Mouse (Mus musculus): Measurements from ENCODE around the gene Six6. TPM values are rescaled to one million over a fixed set of nuclear protein-coding genes. Genes with fewer than 3 reads are reported as not detected.

The Six6 gene
- polyA plus RNA-seq, 1 experiment, result not detected

- H3K27ac ChIP-seq (replicated peaks; ENCODE audit: low read depth, low read length), result no peak overlapping the region
- no peaks in the 10 kb centered on the region for H3K4me1 ChIP-seq (ENCODE audit: control insufficient read depth, insufficient read depth, insufficient read length, low read length)
- peak overlapping the region; percentile 10; the same call in 1 of the 2 replicates for H3K4me3 ChIP-seq (ENCODE audit: insufficient read depth, low read depth, low read length)
Measured at GRCm38 (mm10) chr12:72945301-72946063, 5.8 kb downstream of the Six6 start.

GRCm38 (mm10) chr12:72946064-72946395, 6.3 kb downstream of the Six6 start:
- H3K27ac ChIP-seq (replicated peaks; ENCODE audit: low read depth, low read length), result no peak overlapping the region
- no peaks in the 10 kb centered on the region for H3K4me1 ChIP-seq (ENCODE audit: control insufficient read depth, insufficient read depth, insufficient read length, low read length)
- H3K4me3 ChIP-seq (ENCODE audit: insufficient read depth, low read depth, low read length), result no peak overlapping the region

- no peaks in the 10 kb centered on the region for H3K4me1 ChIP-seq (ENCODE audit: control insufficient read depth, insufficient read depth, insufficient read length, low read length)
- no peak overlapping the region for H3K27ac ChIP-seq (replicated peaks; ENCODE audit: low read depth, low read length)
- H3K4me3 ChIP-seq (ENCODE audit: insufficient read depth, low read depth, low read length), result no peak overlapping the region
Measured at GRCm38 (mm10) chr12:72946805-72947204, 7.1 kb downstream of the Six6 start.

GRCm38 (mm10) chr12:72947335-72947734, 7.6 kb downstream of the Six6 start:
- H3K4me1 ChIP-seq (ENCODE audit: control insufficient read depth, insufficient read depth, insufficient read length, low read length), result no peaks in the 10 kb centered on the region
- no peak overlapping the region for H3K27ac ChIP-seq (replicated peaks; ENCODE audit: low read depth, low read length)
- H3K4me3 ChIP-seq (ENCODE audit: insufficient read depth, low read depth, low read length), result no peak overlapping the region

- Histone ChIP-seq H3K4me3 (ENCODE audit: insufficient read depth, low read depth, low read length) (no peak overlapping the region), H3K27ac (replicated peaks; ENCODE audit: low read depth, low read length) (no peak overlapping the region), H3K4me1 (ENCODE audit: control insufficient read depth, insufficient read depth, insufficient read length, low read length) (no peaks in the 10 kb centered on the region)
Measured at GRCm38 (mm10) chr12:72953089-72953488, 13.4 kb downstream of the Six6 start.

GRCm38 (mm10) chr12:72953858-72954257, 14.2 kb downstream of the Six6 start:
- Histone ChIP-seq H3K4me1 (ENCODE audit: control insufficient read depth, insufficient read depth, insufficient read length, low read length) (no peaks in the 10 kb centered on the region), H3K4me3 (ENCODE audit: insufficient read depth, low read depth, low read length) (no peak overlapping the region), H3K27ac (replicated peaks; ENCODE audit: low read depth, low read length) (no peak overlapping the region)

GRCm38 (mm10) chr12:72954906-72955305, 15.2 kb downstream of the Six6 start:
- no peak overlapping the region for H3K27ac ChIP-seq (replicated peaks; ENCODE audit: low read depth, low read length)
- H3K4me3 ChIP-seq (ENCODE audit: insufficient read depth, low read depth, low read length), result no peak overlapping the region
- H3K4me1 ChIP-seq (ENCODE audit: control insufficient read depth, insufficient read depth, insufficient read length, low read length), result no peaks in the 10 kb centered on the region

- no peak overlapping the region for H3K27ac ChIP-seq (replicated peaks; ENCODE audit: low read depth, low read length)
Measured at GRCm38 (mm10) chr12:72957829-72958424, 18.2 kb downstream of the Six6 start.

GRCm38 (mm10) chr12:72958446-72958845, 18.8 kb downstream of the Six6 start:
- Histone ChIP-seq H3K4me1 (ENCODE audit: control insufficient read depth, insufficient read depth, insufficient read length, low read length) (no peaks in the 10 kb centered on the region), H3K4me3 (ENCODE audit: insufficient read depth, low read depth, low read length) (no peak overlapping the region), H3K27ac (replicated peaks; ENCODE audit: low read depth, low read length) (no peak overlapping the region)

More at GRCm38 (mm10) chr12:72957829-72958424, 18.2 kb downstream of the Six6 start:
- Histone ChIP-seq H3K4me1 (ENCODE audit: control insufficient read depth, insufficient read depth, insufficient read length, low read length) (no peaks in the 10 kb centered on the region), H3K4me3 (ENCODE audit: insufficient read depth, low read depth, low read length) (no peak overlapping the region)

- H3K4me1 ChIP-seq (ENCODE audit: control insufficient read depth, insufficient read depth, insufficient read length, low read length), result no peaks in the 10 kb centered on the region
- no peak overlapping the region for H3K4me3 ChIP-seq (ENCODE audit: insufficient read depth, low read depth, low read length)
Measured at GRCm38 (mm10) chr12:72962761-72963160, 23.1 kb downstream of the Six6 start.

GRCm38 (mm10) chr12:72967541-72967940, 27.8 kb downstream of the Six6 start:
- Histone ChIP-seq H3K4me1 (ENCODE audit: control insufficient read depth, insufficient read depth, insufficient read length, low read length) (no peaks in the 10 kb centered on the region), H3K27ac (replicated peaks; ENCODE audit: low read depth, low read length) (no peak overlapping the region), H3K4me3 (ENCODE audit: insufficient read depth, low read depth, low read length) (no peak overlapping the region)

More at GRCm38 (mm10) chr12:72962761-72963160, 23.1 kb downstream of the Six6 start:
- no peak overlapping the region for H3K27ac ChIP-seq (replicated peaks; ENCODE audit: low read depth, low read length)

- Histone ChIP-seq H3K4me1 (ENCODE audit: control insufficient read depth, insufficient read depth, insufficient read length, low read length) (no peaks in the 10 kb centered on the region), H3K4me3 (ENCODE audit: insufficient read depth, low read depth, low read length) (no peak overlapping the region), H3K27ac (replicated peaks; ENCODE audit: low read depth, low read length) (no peak overlapping the region)
Measured at GRCm38 (mm10) chr12:72970620-72971019, 30.9 kb downstream of the Six6 start.

GRCm38 (mm10) chr12:72973161-72973560, 33.5 kb downstream of the Six6 start:
- Histone ChIP-seq H3K4me1 (ENCODE audit: control insufficient read depth, insufficient read depth, insufficient read length, low read length) (no peaks in the 10 kb centered on the region), H3K27ac (replicated peaks; ENCODE audit: low read depth, low read length) (no peak overlapping the region)

GRCm38 (mm10) chr12:72976172-72976571, 36.5 kb downstream of the Six6 start:
- Histone ChIP-seq H3K4me3 (ENCODE audit: insufficient read depth, low read depth, low read length) (no peak overlapping the region), H3K27ac (replicated peaks; ENCODE audit: low read depth, low read length) (no peak overlapping the region)

More at GRCm38 (mm10) chr12:72973161-72973560, 33.5 kb downstream of the Six6 start:
- no peak overlapping the region for H3K4me3 ChIP-seq (ENCODE audit: insufficient read depth, low read depth, low read length)

GRCm38 (mm10) chr12:72976718-72977117, 37.0 kb downstream of the Six6 start:
- H3K4me3 ChIP-seq (ENCODE audit: insufficient read depth, low read depth, low read length), result no peak overlapping the region
- no peaks in the 10 kb centered on the region; the same call in 1 of the 2 replicates for H3K4me1 ChIP-seq (ENCODE audit: control insufficient read depth, insufficient read depth, insufficient read length, low read length)
- H3K27ac ChIP-seq (replicated peaks; ENCODE audit: low read depth, low read length), result no peak overlapping the region

More at GRCm38 (mm10) chr12:72976172-72976571, 36.5 kb downstream of the Six6 start:
- H3K4me1 ChIP-seq (ENCODE audit: control insufficient read depth, insufficient read depth, insufficient read length, low read length), result no peaks in the 10 kb centered on the region; the same call in 1 of the 2 replicates

GRCm38 (mm10) chr12:72977851-72978250, 38.2 kb downstream of the Six6 start:
- H3K4me1 ChIP-seq (ENCODE audit: control insufficient read depth, insufficient read depth, insufficient read length, low read length), result peaks cover 5% of the 10 kb centered on the region
- H3K4me3 ChIP-seq (ENCODE audit: insufficient read depth, low read depth, low read length), result no peak overlapping the region
- H3K27ac ChIP-seq (replicated peaks; ENCODE audit: low read depth, low read length), result no peak overlapping the region
